Mouse (Mus musculus): ENCODE measurements around the gene Rabac1. TPM values are rescaled to one million over a fixed set of nuclear protein-coding genes. Genes with fewer than 3 reads are reported as not detected.

The Rabac1 gene
- polyA plus RNA-seq, 1 experiment from 2014 or later: 153 TPM

DNA sequence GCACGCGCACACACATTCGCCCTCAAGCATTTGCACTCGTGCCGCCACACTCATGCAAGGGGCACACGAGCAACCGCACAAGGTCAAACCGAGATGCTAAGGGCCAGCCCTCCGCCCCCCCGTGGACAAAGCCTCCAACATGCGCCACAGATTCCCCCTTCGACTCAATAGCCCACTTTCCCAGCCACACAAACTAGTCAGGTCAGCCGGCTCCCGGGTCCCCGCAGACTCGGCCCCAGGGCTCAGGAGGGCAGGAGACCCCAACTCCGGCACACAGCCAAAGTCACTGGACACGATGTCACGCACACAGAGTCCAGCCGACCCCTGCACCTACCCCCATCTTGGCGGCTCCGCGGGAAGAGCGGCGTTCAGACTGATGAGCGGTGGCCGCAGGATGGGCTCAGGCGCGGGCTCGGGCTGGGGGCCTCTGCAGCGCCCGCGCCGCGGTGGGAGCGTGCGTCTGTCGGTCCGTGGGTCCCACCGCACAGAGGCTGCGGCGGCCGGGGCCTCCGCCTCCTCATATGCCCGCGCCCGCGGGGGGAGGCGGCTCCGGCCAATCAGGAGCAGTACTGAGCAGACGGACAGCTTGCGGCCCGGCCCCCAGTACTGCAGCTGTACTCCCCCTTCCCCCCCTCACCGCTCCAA lies 33.0 kb upstream of the Rabac1 start, which contains the start of gene Atp1a3:
TSS of gene Atp1a3 (minus strand) at position 538 of the 645 bp plus-strand sequence.
- peak within 1 kb of the TSS; percentile 51 for H3K9ac ChIP-seq (ENCODE audit: low read depth, low read length)
- H3K27me3 ChIP-seq (replicated peaks; ENCODE audit: control insufficient read depth, insufficient read depth, low read length): peaks cover 62% of the 10 kb centered on the region
- H3K4me1 ChIP-seq (ENCODE audit: control insufficient read depth, insufficient read depth, low read length): peaks cover 12% of the 10 kb centered on the region; the same call in 1 of the 2 replicates
- H3K36me3 ChIP-seq (ENCODE audit: control insufficient read depth, insufficient read depth, low read length): no peaks in the 10 kb centered on the region
- no peak within 1 kb of the TSS for H3K27ac ChIP-seq (ENCODE audit: low read length)
- 1% methylated on average over 53 of the region's 54 CpGs for WGBS
- peak; percentile 63 for ATAC-seq
- H3K9me3 ChIP-seq (ENCODE audit: control insufficient read depth, low read length): no peaks in the 10 kb centered on the region
- H3K4me3 ChIP-seq (ENCODE audit: low read length): peak within 1 kb of the TSS; percentile 42
- H3K4me2 ChIP-seq (ENCODE audit: low read depth, low read length): peak within 1 kb of the TSS; percentile 62

- Histone ChIP-seq H3K27ac (ENCODE audit: low read length) (no peak overlapping the region), H3K36me3 (ENCODE audit: control insufficient read depth, insufficient read depth, low read length) (no peaks in the 10 kb centered on the region), H3K27me3 (replicated peaks; ENCODE audit: control insufficient read depth, insufficient read depth, low read length) (peaks cover 55% of the 10 kb centered on the region), H3K4me1 (ENCODE audit: control insufficient read depth, insufficient read depth, low read length) (peaks cover 12% of the 10 kb centered on the region; the same call in 1 of the 2 replicates), H3K9me3 (ENCODE audit: control insufficient read depth, low read length) (no peaks in the 10 kb centered on the region), H3K9ac (ENCODE audit: low read depth, low read length) (no peak overlapping the region), H3K4me3 (ENCODE audit: low read length) (no peak overlapping the region), H3K4me2 (ENCODE audit: low read depth, low read length) (peak overlapping the region; percentile 62; the same call in 1 of the 2 replicates)
- ATAC-seq: no peak
- 36% methylated on average over 6 of the region's 9 CpGs for WGBS
Observed at GRCm38 (mm10) chr7:25004806-25005205, 32.3 kb upstream of the Rabac1 start.

DNA sequence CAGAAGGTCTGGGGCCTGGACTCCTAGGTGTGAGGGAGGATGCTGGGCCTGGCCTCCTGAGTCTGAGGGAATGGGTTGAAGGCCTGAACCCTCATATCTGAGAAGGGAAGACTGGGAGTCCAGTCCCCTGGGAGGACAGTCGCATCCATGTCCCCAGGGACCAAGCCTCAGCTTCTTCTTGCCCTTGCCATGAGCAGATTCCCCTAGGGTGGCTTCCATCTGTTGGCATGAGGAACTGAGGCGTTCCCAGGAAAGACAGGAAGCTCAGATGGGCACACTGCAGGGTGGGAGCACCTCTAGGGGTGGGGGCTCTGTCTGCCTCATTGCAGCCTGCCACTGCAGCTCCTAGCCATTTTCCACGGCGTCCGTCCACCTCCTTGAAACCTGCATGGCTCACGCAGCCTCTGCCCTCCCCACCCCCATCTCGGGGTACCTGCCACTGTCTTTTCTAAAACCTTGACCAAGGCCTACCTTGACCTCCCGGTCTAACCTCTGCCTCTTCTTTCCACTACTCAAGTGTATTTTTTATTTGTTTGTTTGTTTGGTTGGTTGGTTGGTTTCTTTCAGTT lies 31.4 kb upstream of the Rabac1 start:
- no peak for ATAC-seq
- H3K9me3 ChIP-seq (ENCODE audit: control insufficient read depth, low read length): no peaks in the 10 kb centered on the region
- peaks cover 46% of the 10 kb centered on the region for H3K27me3 ChIP-seq (replicated peaks; ENCODE audit: control insufficient read depth, insufficient read depth, low read length)
- H3K4me3 ChIP-seq (ENCODE audit: low read length): no peak overlapping the region
- H3K4me1 ChIP-seq (ENCODE audit: control insufficient read depth, insufficient read depth, low read length): peaks cover 12% of the 10 kb centered on the region; the same call in 1 of the 2 replicates
- WGBS: 86% methylated on average over 8 of the region's 8 CpGs
- no peaks in the 10 kb centered on the region for H3K36me3 ChIP-seq (ENCODE audit: control insufficient read depth, insufficient read depth, low read length)
- H3K9ac ChIP-seq (ENCODE audit: low read depth, low read length): no peak overlapping the region
- H3K27ac ChIP-seq (ENCODE audit: low read length): no peak overlapping the region
- no peak overlapping the region for H3K4me2 ChIP-seq (ENCODE audit: low read depth, low read length)

- Histone ChIP-seq H3K27me3 (replicated peaks; ENCODE audit: control insufficient read depth, insufficient read depth, low read length) (peaks cover 39% of the 10 kb centered on the region), H3K4me2 (ENCODE audit: low read depth, low read length) (no peak overlapping the region), H3K36me3 (ENCODE audit: control insufficient read depth, insufficient read depth, low read length) (no peaks in the 10 kb centered on the region), H3K9me3 (ENCODE audit: control insufficient read depth, low read length) (no peaks in the 10 kb centered on the region), H3K4me1 (ENCODE audit: control insufficient read depth, insufficient read depth, low read length) (peaks cover 12% of the 10 kb centered on the region; the same call in 1 of the 2 replicates), H3K9ac (ENCODE audit: low read depth, low read length) (no peak overlapping the region), H3K4me3 (ENCODE audit: low read length) (no peak overlapping the region), H3K27ac (ENCODE audit: low read length) (no peak overlapping the region)
- 31% methylated on average over 11 of the region's 11 CpGs for WGBS
- ATAC-seq: no peak
Observed at GRCm38 (mm10) chr7:25003291-25003690, 30.7 kb upstream of the Rabac1 start.

DNA sequence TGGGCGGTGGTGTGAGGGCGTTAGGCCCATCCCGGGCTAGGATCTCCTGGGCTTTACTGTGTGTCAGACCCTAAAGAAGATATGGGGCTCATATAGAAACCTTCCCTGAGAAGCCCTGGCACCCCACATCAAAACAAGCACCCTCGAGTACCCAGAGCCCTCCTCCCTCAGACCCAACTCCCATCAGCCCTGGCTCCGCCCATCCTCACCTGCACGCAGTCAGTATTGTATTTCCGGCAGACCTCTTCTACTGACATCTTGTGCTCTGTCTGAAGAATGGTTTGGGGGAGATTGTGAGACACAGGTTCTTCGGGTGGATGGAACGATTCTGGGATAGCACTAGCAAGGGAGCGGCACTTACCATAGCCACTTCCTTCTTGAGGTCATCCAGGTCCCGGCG lies 28.2 kb upstream of the Rabac1 start:
- 66% methylated on average over 12 of the region's 12 CpGs for WGBS
- no peak overlapping the region for H3K27ac ChIP-seq (ENCODE audit: low read length)
- no peak overlapping the region for H3K9ac ChIP-seq (ENCODE audit: low read depth, low read length)
- no peak for ATAC-seq
- H3K4me2 ChIP-seq (ENCODE audit: low read depth, low read length): no peak overlapping the region
- no peak overlapping the region for H3K4me3 ChIP-seq (ENCODE audit: low read length)
- H3K9me3 ChIP-seq (ENCODE audit: control insufficient read depth, low read length): no peaks in the 10 kb centered on the region
- peaks cover 14% of the 10 kb centered on the region; the same call in 1 of the 2 replicates for H3K27me3 ChIP-seq (replicated peaks; ENCODE audit: control insufficient read depth, insufficient read depth, low read length)
- peaks cover 10% of the 10 kb centered on the region; the same call in 1 of the 2 replicates for H3K4me1 ChIP-seq (ENCODE audit: control insufficient read depth, insufficient read depth, low read length)
- no peaks in the 10 kb centered on the region for H3K36me3 ChIP-seq (ENCODE audit: control insufficient read depth, insufficient read depth, low read length)

GRCm38 (mm10) chr7:25000211-25000610 lies 27.7 kb upstream of the Rabac1 start:
- Histone ChIP-seq H3K4me1 (ENCODE audit: control insufficient read depth, insufficient read depth, low read length) (peaks cover 5% of the 10 kb centered on the region; the same call in 1 of the 2 replicates), H3K9me3 (ENCODE audit: control insufficient read depth, low read length) (no peaks in the 10 kb centered on the region), H3K4me3 (ENCODE audit: low read length) (no peak overlapping the region), H3K27me3 (replicated peaks; ENCODE audit: control insufficient read depth, insufficient read depth, low read length) (peaks cover 9% of the 10 kb centered on the region; the same call in 1 of the 2 replicates), H3K9ac (ENCODE audit: low read depth, low read length) (no peak overlapping the region), H3K27ac (ENCODE audit: low read length) (no peak overlapping the region), H3K4me2 (ENCODE audit: low read depth, low read length) (no peak overlapping the region), H3K36me3 (ENCODE audit: control insufficient read depth, insufficient read depth, low read length) (no peaks in the 10 kb centered on the region)
- WGBS: 67% methylated on average over 7 of the region's 7 CpGs
- ATAC-seq: no peak

DNA sequence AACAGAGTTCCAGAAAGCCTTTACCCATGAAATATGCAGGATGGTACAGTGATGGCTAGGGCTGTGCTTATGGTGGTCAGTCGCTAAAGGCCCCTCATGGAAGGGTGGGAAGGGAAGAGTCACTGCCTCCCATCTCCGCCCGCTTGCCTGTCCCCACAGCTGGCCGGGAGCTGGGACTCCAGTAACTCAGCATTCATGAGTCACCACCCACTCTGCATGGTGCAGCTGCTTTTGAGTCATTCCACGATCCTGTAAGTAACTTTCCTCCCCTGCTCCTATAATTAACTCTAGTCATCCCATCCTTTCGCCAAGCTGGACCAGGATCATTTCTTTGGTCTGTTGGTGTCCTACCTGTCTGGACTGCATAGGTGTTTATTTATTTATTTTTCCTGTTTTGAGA lies 20.5 kb upstream of the Rabac1 start:
- Histone ChIP-seq H3K9ac (ENCODE audit: low read depth, low read length) (no peak overlapping the region), H3K4me3 (ENCODE audit: low read length) (no peak overlapping the region), H3K27me3 (replicated peaks; ENCODE audit: control insufficient read depth, insufficient read depth, low read length) (peaks cover 3% of the 10 kb centered on the region; the same call in 1 of the 2 replicates), H3K4me1 (ENCODE audit: control insufficient read depth, insufficient read depth, low read length) (no peaks in the 10 kb centered on the region), H3K27ac (ENCODE audit: low read length) (no peak overlapping the region), H3K36me3 (ENCODE audit: control insufficient read depth, insufficient read depth, low read length) (no peaks in the 10 kb centered on the region), H3K9me3 (ENCODE audit: control insufficient read depth, low read length) (no peaks in the 10 kb centered on the region), H3K4me2 (ENCODE audit: low read depth, low read length) (no peak overlapping the region)
- WGBS: 59% methylated on average over 6 of the region's 6 CpGs
- no peak for ATAC-seq

DNA sequence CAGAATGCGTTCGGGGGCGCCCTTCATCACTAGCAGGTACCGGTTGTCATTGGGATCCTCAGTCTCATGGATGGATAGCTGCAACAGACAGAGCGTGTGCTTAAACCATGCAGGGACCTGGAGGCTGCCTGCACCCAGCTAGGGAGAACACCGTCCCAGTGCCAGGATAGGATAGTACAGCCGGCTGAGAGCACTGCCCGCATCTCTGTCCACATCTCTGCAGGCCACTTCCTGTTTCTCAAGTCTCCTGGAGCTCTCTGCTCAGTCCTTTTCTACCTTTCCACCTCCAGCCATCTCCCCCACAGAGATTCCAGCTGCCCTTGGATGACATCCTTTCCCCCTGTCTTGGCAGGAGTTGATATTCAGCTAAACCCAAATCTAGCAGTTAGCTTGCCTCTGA lies 17.9 kb upstream of the Rabac1 start:
- no peak overlapping the region for H3K4me3 ChIP-seq (ENCODE audit: low read length)
- H3K27ac ChIP-seq (ENCODE audit: low read length): no peak overlapping the region
- H3K4me2 ChIP-seq (ENCODE audit: low read depth, low read length): no peak overlapping the region
- WGBS: 86% methylated on average over 8 of the region's 8 CpGs
- peaks cover 3% of the 10 kb centered on the region; the same call in 1 of the 2 replicates for H3K27me3 ChIP-seq (replicated peaks; ENCODE audit: control insufficient read depth, insufficient read depth, low read length)
- H3K9me3 ChIP-seq (ENCODE audit: control insufficient read depth, low read length): no peaks in the 10 kb centered on the region
- no peak overlapping the region for H3K9ac ChIP-seq (ENCODE audit: low read depth, low read length)
- no peaks in the 10 kb centered on the region for H3K4me1 ChIP-seq (ENCODE audit: control insufficient read depth, insufficient read depth, low read length)
- ATAC-seq: no peak
- H3K36me3 ChIP-seq (ENCODE audit: control insufficient read depth, insufficient read depth, low read length): no peaks in the 10 kb centered on the region

DNA sequence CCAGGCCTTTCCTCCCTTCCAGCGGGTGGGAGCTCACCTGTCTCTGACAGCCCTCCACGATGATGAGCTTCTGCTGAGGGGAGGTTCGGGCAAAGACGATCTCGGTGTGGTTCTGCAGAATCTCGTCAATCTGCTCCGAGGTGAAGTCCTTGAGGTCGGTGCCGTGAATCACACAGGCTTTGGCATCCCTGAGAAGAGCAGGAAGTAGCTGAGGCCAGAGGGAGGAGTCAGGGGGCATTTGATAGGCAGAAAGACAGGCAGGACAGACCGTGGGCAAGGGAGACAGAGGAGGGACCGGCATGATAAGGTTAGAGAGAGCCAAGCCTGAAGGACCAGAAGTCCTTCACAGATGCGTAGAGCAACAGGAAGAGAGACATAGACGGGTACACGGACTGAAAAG lies 15.4 kb upstream of the Rabac1 start:
- Histone ChIP-seq H3K4me1 (ENCODE audit: control insufficient read depth, insufficient read depth, low read length) (no peaks in the 10 kb centered on the region), H3K4me2 (ENCODE audit: low read depth, low read length) (no peak overlapping the region), H3K36me3 (ENCODE audit: control insufficient read depth, insufficient read depth, low read length) (no peaks in the 10 kb centered on the region), H3K27ac (ENCODE audit: low read length) (no peak overlapping the region), H3K9me3 (ENCODE audit: control insufficient read depth, low read length) (no peaks in the 10 kb centered on the region), H3K27me3 (replicated peaks; ENCODE audit: control insufficient read depth, insufficient read depth, low read length) (no peaks in the 10 kb centered on the region), H3K4me3 (ENCODE audit: low read length) (no peak overlapping the region), H3K9ac (ENCODE audit: low read depth, low read length) (no peak overlapping the region)
- WGBS: 83% methylated on average over 14 of the region's 14 CpGs
- no peak for ATAC-seq

Measured in intestine, embryonic 16.5 days (tissue).